Mouse (Mus musculus) urinary bladder, postnatal 25 days (tissue): ENCODE measurements at regions not wholly inside any gene's neighbourhood (a gene's known extent, or its start where the extent isn't known, plus 50 kb on each side); places are given as distances from the start of the nearest gene placed in this dataset.

Source experiments
- DNase-seq: peaks from one replicate; pipeline ENCODE4 v3.0.0; 2022; ENCODE audit warnings: low spot score

DNA sequence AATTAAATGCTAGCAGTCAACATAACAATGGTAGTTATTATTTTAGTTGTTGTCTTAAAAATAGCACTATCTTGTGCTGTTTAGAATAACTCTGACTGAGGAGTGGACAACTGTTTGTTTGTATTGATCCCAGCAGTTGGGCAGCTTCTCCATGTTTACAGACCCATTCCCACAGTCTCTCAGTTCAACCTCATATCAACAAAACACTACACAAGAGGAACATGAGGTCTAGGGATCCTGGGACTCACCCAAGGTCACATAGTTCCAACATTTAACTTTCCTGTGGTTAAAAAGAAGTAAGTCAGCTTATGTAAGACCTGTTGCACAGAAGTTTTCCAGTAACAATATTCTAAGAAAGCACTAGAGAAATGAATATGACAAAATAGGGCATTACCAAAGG lies 203.0 kb upstream of the Usp24 start:
- DNase-seq: no peak

DNA sequence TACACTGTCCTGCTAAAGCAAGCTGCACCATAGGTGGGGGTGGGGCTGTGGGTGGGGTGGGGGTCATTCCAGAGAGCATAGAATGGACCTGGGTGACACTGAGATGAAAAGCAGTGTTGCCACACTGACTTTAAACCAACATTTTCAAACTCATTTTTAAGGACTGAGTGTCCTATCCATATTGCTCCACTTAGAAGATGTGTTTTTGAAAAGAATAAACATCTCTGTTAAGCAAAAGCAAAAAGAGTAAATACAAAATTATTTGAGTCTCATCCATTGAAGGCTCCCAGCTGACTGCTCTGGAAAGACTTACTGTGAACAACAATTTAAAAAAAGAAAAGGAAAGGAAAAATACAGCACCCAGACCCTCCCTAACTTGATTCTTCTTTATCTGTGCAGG lies 202.3 kb upstream of the Usp24 start:
- no peak for DNase-seq

DNA sequence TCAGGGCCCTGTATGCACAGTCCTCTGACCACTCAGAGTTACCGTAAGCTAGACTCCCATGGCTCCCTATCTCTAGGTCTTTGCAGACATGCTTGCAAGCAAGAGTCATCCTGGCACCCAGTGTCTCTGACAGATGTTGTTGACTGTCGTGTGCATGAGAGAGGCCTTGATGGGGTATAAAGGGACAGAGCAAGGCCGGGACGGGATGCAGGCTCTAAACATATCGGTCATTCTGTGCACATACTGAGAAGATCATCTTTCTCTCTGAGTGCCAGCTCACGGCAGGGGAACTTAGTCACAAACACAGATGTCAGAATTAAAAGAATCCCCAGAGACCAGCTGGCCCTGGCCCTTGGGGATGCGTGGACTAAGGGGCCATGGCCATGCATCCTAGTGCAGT lies 199.4 kb upstream of the Usp24 start:
- DNase-seq: no peak

DNA sequence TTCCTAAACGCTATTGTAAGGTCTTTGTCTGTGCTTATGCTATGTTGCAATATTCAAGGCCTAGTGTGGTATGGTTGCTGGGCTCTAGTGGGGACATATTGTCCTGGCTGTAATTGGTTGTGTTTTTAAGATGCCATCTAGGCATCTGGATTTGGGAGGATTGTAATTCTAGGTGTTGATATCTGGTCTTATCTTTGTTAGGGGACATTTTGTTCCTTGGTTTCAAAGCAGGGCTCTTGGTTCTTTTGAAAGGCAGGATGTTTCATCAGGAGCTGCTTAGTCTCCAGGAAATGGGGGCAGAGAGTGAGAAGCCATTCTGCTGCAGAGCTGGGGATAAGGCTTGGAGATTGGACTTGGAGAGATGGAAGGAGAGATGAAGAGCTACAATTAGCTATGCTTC lies 194.7 kb upstream of the Usp24 start:
- no peak for DNase-seq

DNA sequence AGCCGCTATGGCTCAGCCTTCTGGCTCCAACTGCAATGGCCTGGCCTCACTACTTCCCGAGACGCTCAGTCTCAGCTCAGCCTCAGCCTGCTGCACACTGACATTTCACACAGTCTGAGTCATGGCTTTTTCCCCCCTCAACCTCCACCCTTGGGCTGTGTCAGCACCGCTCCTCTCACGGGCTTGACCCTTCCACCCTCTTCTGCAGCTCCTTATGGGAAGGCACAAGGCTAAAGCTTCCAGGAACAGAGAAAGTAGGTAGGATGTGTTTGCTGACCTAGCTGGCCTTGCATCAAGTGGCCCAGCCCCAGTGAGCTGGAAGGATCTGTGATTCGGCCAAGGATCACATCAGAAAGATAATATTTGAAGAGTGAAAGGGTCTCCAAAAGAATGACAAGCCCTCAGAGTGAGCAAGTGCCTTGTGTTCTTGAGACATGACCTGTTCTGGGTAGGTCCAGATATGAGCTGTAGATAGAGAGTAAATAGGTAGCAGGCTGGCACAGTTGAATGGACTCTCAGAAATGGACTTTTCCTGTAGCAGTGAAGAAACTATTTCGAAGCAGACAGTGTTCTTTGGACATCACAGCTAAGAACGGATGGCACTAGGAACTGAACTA lies 192.9 kb upstream of the Usp24 start:
- DNase-seq: peak; percentile 34

DNA sequence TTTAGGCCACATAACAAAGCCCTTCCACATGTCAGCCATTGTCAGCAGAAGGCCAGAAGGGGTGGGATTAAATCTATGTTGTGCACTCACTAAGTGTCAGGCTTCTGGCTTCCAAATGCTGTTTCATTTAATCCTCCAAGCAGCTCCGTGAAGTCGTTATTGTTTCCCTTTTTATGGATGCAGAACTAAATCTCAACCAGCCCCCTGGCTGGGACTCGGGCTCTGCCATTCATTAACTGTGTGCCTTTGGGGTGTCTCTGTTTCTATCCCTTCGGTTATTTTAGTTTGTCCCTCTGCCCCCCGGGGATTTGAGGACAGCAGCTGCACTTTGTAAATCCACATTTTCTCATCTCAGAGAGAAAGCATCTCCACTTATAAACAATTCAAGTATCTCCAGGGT lies 188.8 kb upstream of the Usp24 start:
- no peak for DNase-seq

DNA sequence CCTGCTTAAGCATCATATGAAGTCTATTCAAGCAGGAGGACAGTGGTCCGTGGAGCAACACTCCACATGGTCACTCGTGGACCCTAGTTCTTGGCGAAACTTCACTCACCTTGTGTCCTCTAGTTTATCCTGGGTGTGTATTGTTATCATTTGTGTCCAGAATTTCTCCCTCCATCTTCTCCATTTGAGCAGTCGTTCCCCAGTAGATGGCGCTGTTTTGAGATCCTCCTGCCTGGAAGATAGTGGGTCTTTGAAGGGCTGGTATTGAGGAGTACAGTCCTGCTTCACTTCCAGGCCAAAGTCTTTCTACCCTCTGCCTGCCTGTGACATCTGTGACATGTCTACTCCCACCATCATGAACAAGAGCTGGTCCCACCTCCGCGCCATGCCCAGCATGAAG lies 188.4 kb upstream of the Usp24 start:
- DNase-seq: no peak

DNA sequence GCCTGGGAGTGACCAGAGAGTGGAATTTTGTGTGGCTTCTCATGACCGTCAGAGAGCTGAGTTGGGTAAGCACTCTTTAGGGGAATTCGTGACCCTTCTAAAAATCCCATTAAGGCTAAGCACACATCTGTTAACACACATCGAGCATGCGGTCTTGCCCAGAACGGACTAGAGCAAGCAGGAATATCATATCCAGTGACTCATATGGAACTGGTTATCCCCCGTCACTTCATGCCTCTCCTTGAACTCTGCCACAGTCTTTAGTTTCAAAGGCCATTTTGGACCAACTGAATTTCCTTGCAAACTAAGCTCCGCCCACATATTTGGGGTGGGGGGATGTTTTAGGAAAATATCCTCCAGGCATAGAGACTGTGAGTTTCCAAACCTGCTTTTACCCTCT lies 186.7 kb upstream of the Usp24 start:
- no peak for DNase-seq

DNA sequence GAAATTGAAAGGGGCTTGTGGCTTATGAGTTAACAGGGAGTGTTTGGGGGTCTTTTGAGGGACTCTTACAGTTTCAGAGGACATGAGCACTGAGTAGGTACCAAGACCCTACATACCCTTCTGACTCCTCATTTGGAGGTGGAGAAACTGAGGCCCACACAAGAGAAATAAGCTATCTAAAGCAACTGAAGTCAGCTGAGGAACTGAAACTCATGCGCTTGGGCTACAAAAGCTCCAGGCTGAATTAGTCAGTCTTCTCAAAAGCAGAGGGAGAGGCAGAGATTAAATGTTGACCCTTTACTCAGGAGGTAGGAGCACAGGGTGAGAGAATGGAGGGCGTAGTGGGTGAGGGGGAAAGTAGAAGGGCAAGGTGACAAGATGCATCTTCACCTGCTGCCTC lies 186.2 kb upstream of the Usp24 start:
- no peak for DNase-seq

DNA sequence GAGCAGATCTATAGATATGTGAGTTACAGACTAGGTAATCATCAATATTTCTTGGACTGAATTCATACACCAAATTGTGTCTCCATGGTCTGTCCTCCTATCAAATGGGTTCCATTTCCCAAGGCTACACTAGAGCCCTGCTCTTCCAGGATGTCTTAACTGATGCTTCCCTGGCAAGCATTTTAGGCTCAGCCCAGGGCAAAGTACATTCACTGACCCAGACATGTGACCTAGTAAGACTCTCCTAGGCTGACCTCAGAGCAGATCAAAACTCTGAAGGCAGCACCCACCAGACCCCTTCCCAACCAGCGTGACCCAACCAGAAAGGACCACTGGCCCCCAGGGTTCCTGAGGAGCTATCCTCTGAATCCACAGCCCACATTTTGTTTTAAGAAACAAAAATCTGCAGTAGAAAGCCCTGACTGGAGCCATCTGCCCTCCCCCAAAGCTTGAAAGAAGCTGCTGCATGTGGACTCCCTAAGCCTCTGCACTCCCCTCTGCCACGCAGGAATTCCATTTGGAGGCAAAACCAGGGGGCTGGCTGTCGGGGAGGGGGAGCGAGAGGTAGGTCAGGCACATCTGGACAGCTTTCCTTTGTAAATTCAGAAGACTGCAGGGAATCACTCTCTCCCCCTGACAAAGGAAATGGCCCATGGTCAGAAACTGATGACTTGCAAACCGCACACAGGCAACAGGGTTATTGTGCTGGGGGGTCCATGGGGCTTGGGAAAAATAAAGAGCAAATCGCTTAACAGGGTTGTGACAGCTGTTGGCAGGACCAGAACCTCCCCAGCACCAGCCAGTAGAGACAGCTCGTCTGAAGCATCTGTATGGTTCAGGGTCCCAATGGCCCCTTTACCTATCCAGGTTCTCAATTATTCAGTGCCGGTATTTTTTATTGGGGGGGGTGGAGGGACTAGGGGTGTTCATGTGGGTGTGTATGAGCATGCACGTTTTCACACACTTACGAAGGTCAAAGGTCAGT lies 182.0 kb upstream of the Usp24 start:
- no peak for DNase-seq

DNA sequence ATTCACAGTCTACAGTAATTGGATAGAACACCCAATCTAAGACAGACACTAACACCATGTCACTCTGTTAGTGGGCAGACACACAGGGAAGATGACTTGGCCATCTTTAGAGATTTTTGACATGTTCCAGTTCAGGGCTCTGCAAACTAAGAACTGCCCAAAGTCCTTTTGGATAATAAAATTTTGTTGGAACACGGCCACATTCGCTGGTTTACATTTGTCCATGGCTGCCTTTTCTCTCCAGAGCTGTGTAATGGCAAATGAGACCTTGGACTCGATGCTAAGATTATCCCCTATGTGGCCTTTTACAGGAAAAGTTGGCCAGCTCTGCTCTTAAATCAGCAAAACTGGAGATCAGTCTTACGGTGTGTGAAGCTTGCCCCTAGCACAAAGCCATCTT lies 173.3 kb upstream of the Usp24 start:
- no peak for DNase-seq

DNA sequence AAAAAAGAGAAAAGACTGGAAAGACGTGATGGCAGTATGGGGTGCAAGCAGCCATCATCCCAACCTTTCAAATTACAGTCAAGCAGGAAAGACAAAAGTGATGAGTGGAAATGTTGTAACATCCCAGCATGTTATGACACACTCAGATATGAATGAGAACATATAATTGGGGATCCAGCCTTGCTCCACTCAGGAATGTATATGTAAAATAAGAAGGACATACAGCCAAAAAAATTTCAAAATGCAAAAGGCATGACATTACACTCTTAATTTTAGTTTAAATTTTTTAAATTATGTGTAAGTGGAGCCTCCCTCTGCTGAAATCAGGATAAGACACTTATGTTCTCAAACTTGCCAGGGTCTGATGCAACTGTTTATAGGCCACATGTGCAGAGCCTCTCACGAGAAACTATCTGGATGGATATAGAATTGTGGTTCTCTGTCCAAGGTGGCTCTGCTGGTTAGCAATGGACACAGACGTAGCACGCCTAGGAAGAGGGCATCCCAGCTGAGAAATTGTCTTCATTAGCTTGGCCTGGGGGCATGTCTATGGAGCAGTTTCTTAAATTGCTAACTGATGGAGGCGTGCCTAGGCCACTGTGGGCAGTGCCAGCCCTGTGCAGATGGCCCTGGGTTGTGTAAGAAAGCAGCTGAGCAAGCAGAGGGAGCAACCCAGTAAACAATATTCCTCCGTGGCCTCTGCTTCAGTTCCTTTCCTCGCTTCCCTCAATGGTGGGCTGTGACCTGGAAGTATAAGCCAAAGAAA lies 171.5 kb upstream of the Usp24 start:
- no peak for DNase-seq

DNA sequence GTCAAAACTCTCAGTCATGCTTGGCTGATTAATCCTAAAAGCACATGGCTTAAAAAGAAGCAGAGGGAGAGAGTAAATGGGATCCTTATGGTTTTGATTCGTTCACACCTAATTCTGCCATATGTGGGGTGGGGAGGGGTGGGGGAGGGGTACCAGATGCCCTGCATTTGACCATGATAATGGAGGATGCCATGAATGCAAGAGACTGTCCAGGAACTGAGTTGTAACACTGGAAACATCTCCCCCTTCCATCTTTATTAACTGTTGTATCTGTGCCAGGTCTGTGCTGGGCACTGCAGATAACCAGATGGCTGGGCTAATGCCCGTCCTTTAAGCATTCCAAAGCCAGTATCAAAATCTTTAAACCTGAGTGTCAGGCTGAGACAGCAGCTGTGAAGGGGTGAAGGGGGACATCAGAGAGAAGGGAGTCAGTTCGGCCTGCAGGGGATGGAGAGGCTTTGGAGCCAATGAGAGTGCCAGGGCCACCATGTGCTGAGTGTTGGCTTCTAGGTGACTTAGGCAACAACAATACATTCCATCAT lies 169.0 kb upstream of the Usp24 start:
- DNase-seq: no peak

DNA sequence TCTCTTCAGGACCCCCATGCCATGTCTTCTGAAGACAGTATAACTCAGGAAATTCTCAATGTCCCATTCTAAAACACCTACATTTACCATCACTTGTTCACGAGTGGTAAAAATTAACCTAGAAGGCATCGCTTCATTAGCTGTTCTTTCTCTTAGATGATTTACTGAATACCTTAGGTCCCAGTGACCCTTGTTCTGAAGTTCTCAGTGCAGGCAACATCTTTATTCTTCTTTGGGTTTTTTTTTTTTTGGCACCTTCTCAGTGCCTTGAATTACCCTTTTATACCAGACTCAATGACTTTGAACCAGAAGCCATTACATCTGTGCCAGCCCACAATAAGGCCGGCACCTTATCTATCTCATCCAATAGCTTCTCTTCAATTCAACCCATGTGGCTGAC lies 167.1 kb upstream of the Usp24 start:
- DNase-seq: no peak

DNA sequence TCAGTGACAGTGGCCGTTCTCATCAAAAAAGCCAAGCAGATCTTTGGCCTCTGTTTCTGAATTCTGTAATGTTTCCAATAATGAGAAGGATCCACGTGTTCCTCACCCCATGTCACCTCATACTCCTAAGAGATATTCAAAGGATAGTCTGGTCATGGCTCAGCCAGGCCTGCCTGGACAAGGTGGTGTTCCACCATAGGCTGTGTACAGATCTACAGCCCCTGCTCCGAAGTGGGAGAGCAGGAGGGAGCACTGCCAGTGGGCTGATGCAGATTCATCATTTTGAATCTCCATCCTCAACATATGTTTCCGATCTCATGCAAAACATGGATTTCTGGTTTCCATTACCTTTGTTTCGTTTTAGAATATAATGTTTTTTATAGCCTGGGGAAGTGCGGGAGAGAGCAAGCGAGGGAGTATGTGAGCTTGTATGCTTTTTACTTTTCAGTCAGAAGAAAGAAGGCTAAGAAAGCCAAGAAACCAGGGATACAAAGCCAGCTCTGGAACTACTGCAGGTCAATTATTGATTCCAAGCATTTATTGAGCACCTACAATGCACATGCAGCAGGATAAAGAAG lies 166.5 kb upstream of the Usp24 start:
- no peak for DNase-seq

DNA sequence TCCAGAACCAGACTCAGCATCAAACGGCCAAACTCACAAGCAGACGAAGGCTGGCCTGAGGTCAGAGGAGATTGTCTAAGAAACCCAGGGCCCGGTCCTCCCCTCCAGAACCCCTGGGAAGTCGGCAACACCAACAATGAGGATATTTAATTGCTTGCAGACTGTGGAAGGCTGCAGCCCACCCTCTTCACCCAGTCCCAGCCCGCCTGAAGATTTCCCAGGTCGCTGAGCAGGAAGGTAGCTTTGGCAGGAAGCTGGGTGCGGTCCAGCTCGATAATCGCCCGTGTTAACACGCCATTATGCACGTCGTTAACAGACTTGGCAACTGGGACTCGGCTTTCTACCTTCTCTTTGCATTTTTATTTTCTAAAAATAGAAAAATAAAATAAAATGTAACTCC lies 165.2 kb upstream of the Usp24 start:
- DNase-seq: no peak

DNA sequence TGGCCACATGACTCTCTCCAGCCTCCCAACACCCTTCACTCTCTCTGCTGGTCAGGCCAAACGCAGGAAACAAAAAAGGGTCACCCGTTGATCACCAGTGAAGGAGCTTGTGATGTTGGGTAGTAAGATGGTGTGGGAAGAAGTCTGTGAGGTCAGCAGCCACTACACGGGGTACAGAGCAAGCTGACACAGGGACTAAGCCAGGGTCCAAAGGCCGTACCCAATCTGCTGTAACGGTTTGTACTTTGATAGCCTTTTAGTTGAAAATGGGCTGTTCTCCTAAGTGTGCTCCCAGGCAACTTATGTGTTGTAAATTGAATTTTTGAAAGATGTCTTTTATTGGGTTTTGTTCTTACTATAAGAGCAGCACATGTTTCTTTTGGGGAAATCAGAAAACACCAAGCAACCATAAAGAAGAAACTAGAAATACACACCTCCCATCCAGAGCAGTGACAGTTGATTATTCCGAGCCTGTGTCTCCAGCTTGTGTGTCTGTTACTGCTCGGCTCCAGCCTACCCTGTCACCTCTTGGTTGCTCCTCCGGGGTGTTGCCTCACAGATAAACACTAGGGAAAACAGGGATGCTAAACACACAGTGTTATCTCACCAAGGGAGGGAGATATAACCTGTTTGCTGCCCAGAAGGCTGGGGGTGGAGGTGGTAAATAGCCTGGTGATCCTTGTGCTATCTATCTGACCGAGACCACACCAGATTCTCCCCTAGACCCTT lies 158.4 kb upstream of the Usp24 start:
- no peak for DNase-seq

DNA sequence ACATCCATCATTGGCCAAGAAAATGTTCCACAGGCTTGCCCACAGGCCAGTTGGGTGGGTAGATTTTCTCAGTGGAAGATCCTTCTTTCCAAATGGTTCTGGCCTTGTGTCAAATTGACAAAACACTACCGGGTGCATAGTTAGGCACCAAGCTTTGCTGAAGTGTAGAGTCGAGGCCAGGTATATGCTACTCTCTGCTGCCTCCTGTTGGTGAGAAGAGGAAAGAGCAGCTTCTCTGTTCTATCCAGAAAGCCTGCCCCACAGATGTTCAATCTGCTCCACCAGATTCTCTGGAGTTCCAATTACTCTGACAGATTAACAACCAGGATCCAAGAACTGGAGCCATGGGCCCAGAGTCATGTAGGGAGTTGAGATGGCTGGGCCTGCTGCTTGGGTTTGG lies 154.4 kb upstream of the Usp24 start:
- no peak for DNase-seq

DNA sequence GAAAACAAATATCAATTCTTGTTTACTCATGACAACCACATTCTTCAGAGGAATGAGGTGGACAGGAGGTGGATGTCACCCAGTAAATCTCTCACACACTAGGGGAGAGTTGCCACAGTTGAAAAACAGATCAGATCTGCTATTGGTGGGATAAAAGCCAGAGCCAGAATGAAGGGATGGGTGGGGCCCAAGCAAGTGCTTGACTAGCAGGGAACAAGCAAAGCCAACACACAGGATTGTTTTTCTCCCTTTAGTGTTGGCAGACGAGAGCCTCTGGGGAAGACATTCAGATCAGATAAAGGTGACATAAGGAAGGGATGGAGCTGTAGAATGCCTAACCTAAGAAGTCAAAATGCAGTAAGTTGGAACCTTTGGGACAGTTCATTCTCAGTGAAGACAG lies 153.5 kb upstream of the Usp24 start:
- no peak for DNase-seq

DNA sequence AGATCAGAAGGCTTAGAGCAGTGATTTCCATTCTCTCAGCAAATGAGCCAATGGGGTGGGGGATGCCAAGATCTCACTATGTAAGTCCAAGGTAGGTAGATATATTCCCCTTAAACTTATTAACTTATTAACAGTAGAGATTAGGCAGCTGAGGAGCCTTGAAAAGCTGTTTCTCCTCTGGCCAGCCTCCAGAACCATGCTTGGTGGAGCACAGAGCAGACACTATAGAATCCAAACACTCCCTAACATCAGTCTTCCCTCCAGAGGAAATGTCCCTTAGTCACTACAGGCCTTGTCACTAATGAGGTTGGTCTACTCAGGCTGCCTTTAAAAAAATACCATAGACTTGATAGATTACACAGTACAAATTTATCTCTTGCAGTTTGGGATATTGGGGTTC lies 152.8 kb upstream of the Usp24 start:
- no peak for DNase-seq

DNA sequence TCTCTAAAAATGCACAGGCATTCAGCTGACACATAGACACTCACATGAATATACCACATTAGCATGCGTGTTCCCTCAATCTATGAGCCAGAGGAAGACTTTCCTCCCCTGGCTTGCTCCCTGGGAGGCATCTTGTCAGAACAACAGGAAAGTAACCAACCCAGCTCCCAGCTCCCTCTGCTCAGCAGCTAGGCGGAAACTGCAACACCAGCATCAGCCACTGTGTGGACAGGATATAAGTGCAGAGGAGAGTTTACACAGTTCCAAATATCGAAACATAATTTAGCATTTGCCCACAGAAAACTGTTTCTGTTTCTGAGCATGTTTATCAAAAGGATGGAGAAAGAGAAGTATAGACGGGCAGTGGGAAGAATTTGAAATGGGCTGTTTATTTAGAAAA lies 148.3 kb upstream of the Usp24 start:
- no peak for DNase-seq

DNA sequence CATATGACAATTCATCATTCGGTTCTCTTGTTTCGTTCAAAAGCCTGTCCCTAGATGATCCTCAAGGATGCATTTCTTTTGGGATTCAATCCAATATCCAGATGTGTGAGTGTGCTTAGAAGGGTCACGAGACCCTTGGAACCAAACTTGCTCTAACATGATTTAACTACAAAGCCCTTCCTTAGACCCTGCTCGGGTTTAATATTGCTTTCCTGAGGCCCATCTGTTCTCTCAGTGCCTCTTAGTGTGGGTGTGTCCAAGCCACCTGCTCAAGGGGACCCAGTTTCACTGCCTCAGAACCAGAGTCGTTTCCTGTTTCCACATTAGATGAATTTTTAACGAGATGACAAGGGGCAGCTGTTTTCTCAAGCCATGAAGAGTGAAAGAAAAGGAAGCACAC lies 147.3 kb upstream of the Usp24 start:
- DNase-seq: no peak
